Mouse (Mus musculus): ENCODE results near the gene Gm3336. TPM values are rescaled to one million over a fixed set of nuclear protein-coding genes. Genes with fewer than 3 reads are reported as not detected.

Gene Gm3336
- polyA plus RNA-seq, 1 experiment from 2014 or later, result not detected

- Histone ChIP-seq H3K4me1 (ENCODE audit: control insufficient read depth, insufficient read depth, low read length) (peaks cover 23% of the 10 kb centered on the region), H3K9me3 (ENCODE audit: control insufficient read depth, low read length) (no peaks in the 10 kb centered on the region), H3K27ac (ENCODE audit: low read depth, low read length) (peak overlapping the region; percentile 82), H3K36me3 (ENCODE audit: control insufficient read depth, insufficient read depth, low read length) (peaks cover 19% of the 10 kb centered on the region; the same call in 1 of the 2 replicates), H3K4me2 (ENCODE audit: low read depth, low read length) (peak overlapping the region; percentile 98), H3K27me3 (ENCODE audit: control insufficient read depth, insufficient read depth, low read length) (no peaks in the 10 kb centered on the region), H3K4me3 (ENCODE audit: low read depth, low read length) (peak overlapping the region; percentile 64), H3K9ac (replicated peaks; ENCODE audit: low read depth, low read length) (peak overlapping the region; percentile 76)
- peak; percentile 35; the same call in 1 of the 2 replicates for ATAC-seq (ENCODE audit: low read depth)
- under 1% methylated on average over 22 of the region's 22 CpGs for WGBS
Measured at GRCm38 (mm10) chr8:70760350-70760749, 42.0 kb downstream of the Gm3336 start.

- Histone ChIP-seq H3K9me3 (ENCODE audit: control insufficient read depth, low read length) (no peaks in the 10 kb centered on the region), H3K4me3 (ENCODE audit: low read depth, low read length) (peak within 1 kb of the TSS; percentile 64), H3K4me2 (ENCODE audit: low read depth, low read length) (peak within 1 kb of the TSS; percentile 98), H3K27me3 (ENCODE audit: control insufficient read depth, insufficient read depth, low read length) (no peaks in the 10 kb centered on the region), H3K36me3 (ENCODE audit: control insufficient read depth, insufficient read depth, low read length) (peaks cover 18% of the 10 kb centered on the region; the same call in 1 of the 2 replicates), H3K4me1 (ENCODE audit: control insufficient read depth, insufficient read depth, low read length) (peaks cover 20% of the 10 kb centered on the region), H3K9ac (replicated peaks; ENCODE audit: low read depth, low read length) (peak within 1 kb of the TSS; percentile 76), H3K27ac (ENCODE audit: low read depth, low read length) (peak within 1 kb of the TSS; percentile 82)
- WGBS, result under 1% methylated on average over 55 of the region's 55 CpGs
- ATAC-seq (ENCODE audit: low read depth), result peak; percentile 96
Measured at GRCm38 (mm10) chr8:70760775-70761406, 42.5 kb downstream of the Gm3336 start, which contains the start of gene Mpv17l2. Gene Mpv17l2, minus strand, starts transcription at chr8:70760946.

- H3K9me3 ChIP-seq (ENCODE audit: control insufficient read depth, low read length), result no peaks in the 10 kb centered on the region
- no peak overlapping the region for H3K4me2 ChIP-seq (ENCODE audit: low read depth, low read length)
- no peak overlapping the region for H3K4me3 ChIP-seq (ENCODE audit: low read depth, low read length)
- H3K27me3 ChIP-seq (ENCODE audit: control insufficient read depth, insufficient read depth, low read length), result no peaks in the 10 kb centered on the region
- no peak overlapping the region for H3K27ac ChIP-seq (ENCODE audit: low read depth, low read length)
- 90% methylated on average over 1 of the region's 1 CpGs for WGBS
- H3K4me1 ChIP-seq (ENCODE audit: control insufficient read depth, insufficient read depth, low read length), result peaks cover 19% of the 10 kb centered on the region
- ATAC-seq (ENCODE audit: low read depth), result no peak
- H3K36me3 ChIP-seq (ENCODE audit: control insufficient read depth, insufficient read depth, low read length), result peaks cover 11% of the 10 kb centered on the region; the same call in 1 of the 2 replicates
- H3K9ac ChIP-seq (replicated peaks; ENCODE audit: low read depth, low read length), result no peak overlapping the region
Measured at GRCm38 (mm10) chr8:70762118-70762517, 43.8 kb downstream of the Gm3336 start.

GRCm38 (mm10) chr8:70763354-70763753 is 45.0 kb downstream of the Gm3336 start:
- H3K4me3 ChIP-seq (ENCODE audit: low read depth, low read length), result no peak overlapping the region
- H3K4me2 ChIP-seq (ENCODE audit: low read depth, low read length), result no peak overlapping the region
- H3K9ac ChIP-seq (replicated peaks; ENCODE audit: low read depth, low read length), result no peak overlapping the region
- H3K27me3 ChIP-seq (ENCODE audit: control insufficient read depth, insufficient read depth, low read length), result no peaks in the 10 kb centered on the region
- no peaks in the 10 kb centered on the region for H3K9me3 ChIP-seq (ENCODE audit: control insufficient read depth, low read length)
- peaks cover 19% of the 10 kb centered on the region for H3K4me1 ChIP-seq (ENCODE audit: control insufficient read depth, insufficient read depth, low read length)
- no peak for ATAC-seq (ENCODE audit: low read depth)
- 4% methylated on average over 3 of the region's 3 CpGs for WGBS
- no peak overlapping the region for H3K27ac ChIP-seq (ENCODE audit: low read depth, low read length)
- peaks cover 9% of the 10 kb centered on the region; the same call in 1 of the 2 replicates for H3K36me3 ChIP-seq (ENCODE audit: control insufficient read depth, insufficient read depth, low read length)

DNA sequence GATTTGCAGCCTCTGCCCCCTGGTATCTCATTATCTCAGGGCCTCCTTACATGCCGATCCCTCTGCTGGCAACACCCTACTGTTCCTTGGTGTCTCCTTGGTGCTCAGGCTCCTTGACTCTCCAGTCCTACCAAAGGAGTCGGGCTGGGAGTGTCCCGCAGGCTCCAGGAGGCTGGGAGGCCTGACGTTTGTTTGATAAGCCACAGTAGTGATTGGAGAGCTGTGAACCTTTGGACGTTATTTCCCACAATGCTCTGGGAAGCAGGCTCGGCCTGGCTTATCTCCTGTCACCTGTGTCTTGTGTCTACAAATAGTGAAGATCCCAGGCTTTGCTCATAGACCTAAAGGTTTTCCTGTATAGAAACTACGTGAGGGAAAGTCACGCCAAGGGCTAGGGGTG is 45.7 kb downstream of the Gm3336 start:
- no peak overlapping the region for H3K9ac ChIP-seq (replicated peaks; ENCODE audit: low read depth, low read length)
- no peak for ATAC-seq (ENCODE audit: low read depth)
- no peak overlapping the region for H3K4me2 ChIP-seq (ENCODE audit: low read depth, low read length)
- H3K4me3 ChIP-seq (ENCODE audit: low read depth, low read length), result no peak overlapping the region
- H3K27me3 ChIP-seq (ENCODE audit: control insufficient read depth, insufficient read depth, low read length), result no peaks in the 10 kb centered on the region
- no peaks in the 10 kb centered on the region for H3K9me3 ChIP-seq (ENCODE audit: control insufficient read depth, low read length)
- WGBS, result 85% methylated on average over 8 of the region's 8 CpGs
- peaks cover 19% of the 10 kb centered on the region for H3K4me1 ChIP-seq (ENCODE audit: control insufficient read depth, insufficient read depth, low read length)
- H3K36me3 ChIP-seq (ENCODE audit: control insufficient read depth, insufficient read depth, low read length), result peaks cover 15% of the 10 kb centered on the region
- no peak overlapping the region for H3K27ac ChIP-seq (ENCODE audit: low read depth, low read length)

- Histone ChIP-seq H3K9ac (replicated peaks; ENCODE audit: low read depth, low read length) (no peak overlapping the region), H3K27me3 (ENCODE audit: control insufficient read depth, insufficient read depth, low read length) (no peaks in the 10 kb centered on the region), H3K4me3 (ENCODE audit: low read depth, low read length) (no peak overlapping the region), H3K4me1 (ENCODE audit: control insufficient read depth, insufficient read depth, low read length) (peaks cover 15% of the 10 kb centered on the region), H3K27ac (ENCODE audit: low read depth, low read length) (no peak overlapping the region), H3K36me3 (ENCODE audit: control insufficient read depth, insufficient read depth, low read length) (peaks cover 18% of the 10 kb centered on the region), H3K4me2 (ENCODE audit: low read depth, low read length) (no peak overlapping the region), H3K9me3 (ENCODE audit: control insufficient read depth, low read length) (no peaks in the 10 kb centered on the region)
- 93% methylated on average over 13 of the region's 13 CpGs for WGBS
- no peak for ATAC-seq (ENCODE audit: low read depth)
Measured at GRCm38 (mm10) chr8:70764676-70765075, 46.3 kb downstream of the Gm3336 start.

DNA sequence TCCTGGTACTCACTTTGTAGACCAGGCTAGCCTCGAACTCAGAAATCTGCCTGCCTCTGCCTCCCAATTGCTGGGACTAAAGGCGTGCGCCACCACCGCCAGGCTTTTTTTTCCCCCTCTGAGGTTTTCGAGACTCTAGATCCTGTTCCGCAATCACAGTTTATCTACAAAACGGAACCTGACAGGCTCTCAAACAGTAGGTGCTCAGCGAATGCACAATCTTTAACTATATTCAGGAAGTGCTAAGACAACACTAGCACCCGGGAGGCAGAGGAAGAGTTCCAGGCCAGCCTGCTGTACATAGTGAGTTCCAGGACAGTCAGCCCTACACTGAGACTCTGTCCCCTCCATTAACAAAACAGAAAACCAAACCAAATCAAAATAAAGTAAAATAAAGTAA is 47.0 kb downstream of the Gm3336 start:
- Histone ChIP-seq H3K27ac (ENCODE audit: low read depth, low read length) (no peak overlapping the region), H3K9ac (replicated peaks; ENCODE audit: low read depth, low read length) (no peak overlapping the region), H3K9me3 (ENCODE audit: control insufficient read depth, low read length) (no peaks in the 10 kb centered on the region), H3K4me2 (ENCODE audit: low read depth, low read length) (no peak overlapping the region), H3K36me3 (ENCODE audit: control insufficient read depth, insufficient read depth, low read length) (peaks cover 25% of the 10 kb centered on the region), H3K27me3 (ENCODE audit: control insufficient read depth, insufficient read depth, low read length) (no peaks in the 10 kb centered on the region), H3K4me1 (ENCODE audit: control insufficient read depth, insufficient read depth, low read length) (peaks cover 9% of the 10 kb centered on the region), H3K4me3 (ENCODE audit: low read depth, low read length) (no peak overlapping the region)
- no peak for ATAC-seq (ENCODE audit: low read depth)
- WGBS, result 81% methylated on average over 9 of the region's 9 CpGs

- peak overlapping the region; percentile 39; the same call in 1 of the 2 replicates for H3K9ac ChIP-seq (replicated peaks; ENCODE audit: low read depth, low read length)
- no peak overlapping the region for H3K27ac ChIP-seq (ENCODE audit: low read depth, low read length)
- no peaks in the 10 kb centered on the region for H3K9me3 ChIP-seq (ENCODE audit: control insufficient read depth, low read length)
- peak overlapping the region; percentile 42 for H3K4me2 ChIP-seq (ENCODE audit: low read depth, low read length)
- peaks cover 6% of the 10 kb centered on the region; the same call in 1 of the 2 replicates for H3K4me1 ChIP-seq (ENCODE audit: control insufficient read depth, insufficient read depth, low read length)
- no peak overlapping the region for H3K4me3 ChIP-seq (ENCODE audit: low read depth, low read length)
- H3K27me3 ChIP-seq (ENCODE audit: control insufficient read depth, insufficient read depth, low read length), result no peaks in the 10 kb centered on the region
- H3K36me3 ChIP-seq (ENCODE audit: control insufficient read depth, insufficient read depth, low read length), result peaks cover 32% of the 10 kb centered on the region
- 3% methylated on average over 34 of the region's 34 CpGs for WGBS
- ATAC-seq (ENCODE audit: low read depth), result no peak
Measured at GRCm38 (mm10) chr8:70765838-70766570, 47.7 kb downstream of the Gm3336 start.
